Mouse (Mus musculus) CH12.LX (cell line): ENCODE results near the gene Selenof.

Source experiments
- BHLHE40 ChIP-seq: IDR thresholded peaks from 2 replicates; pipeline ENCODE4 v1.6.1; 2011; ENCODE audit warnings: mild to moderate bottlenecking, low read depth, low read length, improper control_type of control experiment
- CHD1 ChIP-seq: IDR thresholded peaks from 2 replicates; pipeline ENCODE4 v1.6.1; 2012; ENCODE audit warnings: low read depth, low read length, improper control_type of control experiment, inconsistent platforms
- CHD2 ChIP-seq: IDR thresholded peaks from 2 replicates; pipeline ENCODE4 v1.6.1; 2011; ENCODE audit warnings: low read length, improper control_type of control experiment
- CTCF ChIP-seq, 2 experiments: IDR thresholded peaks in 1 of 2; conservative IDR thresholded peaks in 1 of 2; 2 replicates each; pipeline ENCODE4 v1.5.1; 2011 to 2012; ENCODE audit warnings: low read depth in 2 of 2, low read length in 2 of 2, improper control_type of control experiment in 1 of 2, inconsistent platforms in 1 of 2, mild to moderate bottlenecking in 1 of 2, moderate library complexity in 1 of 2
- EP300 ChIP-seq: IDR thresholded peaks from 2 replicates; pipeline ENCODE4 v1.6.1; 2011; ENCODE audit warnings: low read length, improper control_type of control experiment
- MAFK ChIP-seq: IDR thresholded peaks from 2 replicates; pipeline ENCODE4 v1.6.1; 2011; ENCODE audit warnings: low read length, improper control_type of control experiment; ENCODE audit not compliant: insufficient replicate concordance
- POLR2A ChIP-seq: IDR thresholded peaks from 2 replicates; pipeline ENCODE4 v1.6.1; 2011; ENCODE audit warnings: low read depth, mild to moderate bottlenecking, improper control_type of control experiment, low read length
- SMC3 ChIP-seq: IDR thresholded peaks from 2 replicates; pipeline ENCODE4 v1.6.1; 2011; ENCODE audit warnings: low read depth, low read length, improper control_type of control experiment
- ZMIZ1 ChIP-seq: IDR thresholded peaks from 2 replicates; pipeline ENCODE4 v1.6.1; 2012; ENCODE audit warnings: low read depth, mild to moderate bottlenecking, inconsistent platforms, low read length, improper control_type of control experiment

DNA sequence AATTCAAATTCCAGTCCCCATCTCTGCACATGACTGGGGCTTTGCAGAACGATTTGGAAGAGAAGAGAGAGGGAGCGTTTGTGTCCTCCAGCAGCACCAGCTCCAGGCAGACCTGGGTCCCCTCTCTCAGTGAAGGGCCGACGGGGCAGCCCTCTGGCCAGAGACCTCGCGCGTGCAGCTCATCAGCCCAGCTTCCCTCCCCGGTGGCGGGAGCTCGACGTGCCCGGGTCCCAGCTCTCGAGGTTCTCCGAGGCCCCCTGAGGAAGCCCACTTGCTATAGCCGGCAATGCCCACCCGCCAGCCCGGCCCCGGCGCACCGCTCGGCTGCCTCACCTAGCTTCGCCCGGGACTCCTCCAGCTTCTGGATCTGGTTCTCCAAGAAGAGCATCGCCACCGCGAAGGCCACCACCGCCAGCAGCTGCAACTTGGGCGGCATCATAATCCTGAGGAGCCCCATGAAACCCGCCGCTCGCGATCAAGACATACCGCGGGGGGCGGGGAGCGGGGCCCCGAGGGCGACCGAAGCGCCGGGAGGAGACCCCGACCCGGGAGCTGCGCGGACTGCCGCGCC, 618 bp upstream of the Selenof start:
- TF ChIP-seq CHD2 (peak; percentile 31; the same call in 1 of the 2 replicates), CTCF (conservative IDR thresholded peaks at IDR 0.05 in 1 of 2, IDR thresholded peaks at IDR 0.05 in 1 of 2; ENCODE audit: low read depth in 2 of 2, low read length in 2 of 2) (no peak), ZMIZ1 (no peak), POLR2A (no peak), BHLHE40 (peak; percentile 41), CHD1 (no peak), SMC3 (no peak), MAFK (no peak), EP300 (peak; percentile 29; the same call in 1 of the 2 replicates)
